Mouse (Mus musculus) liver, embryonic 14.5 days (tissue): ENCODE data around the gene Crygc. TPM values are rescaled to one million over a fixed set of nuclear protein-coding genes. Genes with fewer than 3 reads are reported as not detected.

ENCODE experiments used
- ATAC-seq: fragments of 200-750 bp; cut with Nextera tagmentation; 2 replicates; pipeline ENCODE4 v1.8.0; 2017; ENCODE audit warnings: moderate number of reproducible peaks, mild to moderate bottlenecking, moderate library complexity; ENCODE audit not compliant: insufficient read depth
- DNase-seq, 3 experiments: peaks; one replicate each; pipeline ENCODE4 v3.0.0-alpha.2; 2012 to 2013; ENCODE audit warnings: low read depth in 3 of 3, low spot score in 3 of 3
- H3K27ac ChIP-seq: fragments of 300-500 bp; sonication (generic); 2 replicates; pipeline ENCODE4 v1.5.1; 2014; ENCODE audit warnings: moderate library complexity, mild to moderate bottlenecking, control low read depth, inconsistent platforms
- H3K27me3 ChIP-seq: fragments of 300-500 bp; sonication (generic); 2 replicates; pipeline ENCODE4 v1.6.1; 2014; ENCODE audit warnings: mild to moderate bottlenecking, low read length, moderate library complexity; ENCODE audit not compliant: control insufficient read depth, insufficient read depth
- H3K36me3 ChIP-seq: fragments of 300-500 bp; sonication (generic); replicated peaks from 2 replicates; pipeline ENCODE4 v1.6.1; 2014; ENCODE audit warnings: low read depth; ENCODE audit not compliant: control insufficient read depth, insufficient read depth
- H3K4me1 ChIP-seq, 2 experiments: fragments of 200-500 bp in 1 of 2; fragments of 300-500 bp in 1 of 2; sonication (generic) in 1 of 2; replicated peaks; 2 replicates each; pipeline ENCODE4 v1.6.1; 2012 to 2014; ENCODE audit warnings: antibody characterized with exemption in 1 of 2, inconsistent platforms in 1 of 2, low read length in 1 of 2; ENCODE audit not compliant: control insufficient read depth in 2 of 2, insufficient read depth in 2 of 2
- H3K4me2 ChIP-seq: fragments of 300-500 bp; sonication (generic); 2 replicates; pipeline ENCODE4 v1.6.1; 2014; ENCODE audit warnings: low read depth, mild to moderate bottlenecking, control low read depth, moderate library complexity
- H3K4me3 ChIP-seq, 2 experiments: fragments of 200-500 bp in 1 of 2; fragments of 300-500 bp in 1 of 2; sonication (generic) in 1 of 2; 2 replicates each; pipeline ENCODE4 v1.5.1; 2012 to 2014; ENCODE audit warnings: low read depth in 2 of 2, low read length in 2 of 2, mild to moderate bottlenecking in 2 of 2, control low read depth in 1 of 2, inconsistent platforms in 1 of 2, moderate library complexity in 1 of 2; ENCODE audit not compliant: insufficient read depth in 1 of 2
- H3K9ac ChIP-seq: fragments of 300-500 bp; sonication (generic); replicated peaks from 2 replicates; pipeline ENCODE4 v1.6.1; 2014; ENCODE audit warnings: mild to moderate bottlenecking, control low read depth, moderate library complexity
- H3K9me3 ChIP-seq: fragments of 300-500 bp; sonication (generic); 2 replicates; pipeline ENCODE4 v1.6.1; 2016; ENCODE audit warnings: low read length, mixed read lengths; ENCODE audit not compliant: control insufficient read depth
- CTCF ChIP-seq: IDR thresholded peaks from 2 replicates; pipeline ENCODE4 v1.5.1; 2016; ENCODE audit warnings: antibody characterized with exemption, low read depth, control low read depth
- EP300 ChIP-seq: IDR thresholded peaks from 2 replicates; pipeline ENCODE4 v1.6.1; 2016; ENCODE audit warnings: antibody characterized with exemption, low read depth
- WGBS: fragments of 180-500 bp; shearing (Covaris S2); extraction: QIAGEN DNeasy Blood & Tissue Kit; methylation state at CpG from one replicate; pipeline ENCODE4 v1.1.7; 2014; ENCODE audit not compliant: insufficient replicate concordance; 5-methylcytosine and 5-hydroxymethylcytosine counted together
- polyA plus RNA-seq, 2 experiments: library from polyadenylated mRNA; depleted of rRNA in 1 of 2; stranded (reverse) in 1 of 2; unstranded in 1 of 2; fragments of >200 nt; fragmentation: Nextera tagmentation in 1 of 2; extraction: Ambion mirVana in 1 of 2; gene quantifications; 2 replicates each; pipeline versions ENCODE4 v1.2.1 to v1.2.3; 2012 to 2014

Gene Crygc
- polyA plus RNA-seq, 2 experiments, result not detected

GRCm38 (mm10) chr1:65088567-65089356, 15.3 kb upstream of the Crygc start:
- H3K4me2 ChIP-seq, result no peak overlapping the region
- H3K4me1 ChIP-seq, result no peaks in the 10 kb centered on the region
- no peak overlapping the region for H3K27ac ChIP-seq
- no peaks in the 10 kb centered on the region for H3K27me3 ChIP-seq
- no peak overlapping the region for H3K4me3 ChIP-seq
- ATAC-seq, result no peak
- DNase-seq, result no peak
- TF ChIP-seq CTCF (no peak), EP300 (no peak)
- 38% methylated on average over 6 of the region's 6 CpGs for WGBS
- H3K9me3 ChIP-seq, result no peaks in the 10 kb centered on the region
- H3K36me3 ChIP-seq, result no peaks in the 10 kb centered on the region
- no peak overlapping the region for H3K9ac ChIP-seq

- Histone ChIP-seq H3K9ac (no peak within 1 kb of the TSS), H3K27ac (no peak within 1 kb of the TSS), H3K36me3 (no peaks in the 10 kb centered on the region), H3K4me3 (no peak within 1 kb of the TSS), H3K4me1 (no peaks in the 10 kb centered on the region), H3K4me2 (no peak within 1 kb of the TSS), H3K9me3 (no peaks in the 10 kb centered on the region), H3K27me3 (no peaks in the 10 kb centered on the region)
- DNase-seq (no peak), ATAC-seq (no peak)
- 42% methylated on average over 7 of the region's 7 CpGs for WGBS
- no peak for TF ChIP-seq EP300
- no peak for TF ChIP-seq CTCF
Observed at GRCm38 (mm10) chr1:65082188-65082587, 8.7 kb upstream of the Crygc start, which contains the start of gene Crygb. Crygb (minus strand) TSS chr1:65082288.

- ATAC-seq (no peak), DNase-seq (no peak)
- Histone ChIP-seq H3K9me3 (no peaks in the 10 kb centered on the region), H3K27me3 (no peaks in the 10 kb centered on the region), H3K4me2 (no peak overlapping the region), H3K27ac (no peak overlapping the region), H3K9ac (no peak overlapping the region), H3K4me1 (no peaks in the 10 kb centered on the region), H3K4me3 (no peak overlapping the region), H3K36me3 (no peaks in the 10 kb centered on the region)
- WGBS, result 21% methylated on average over 5 of the region's 5 CpGs
- TF ChIP-seq CTCF (no peak), EP300 (no peak)
Observed at GRCm38 (mm10) chr1:65075607-65076006, 2.1 kb upstream of the Crygc start.

DNA sequence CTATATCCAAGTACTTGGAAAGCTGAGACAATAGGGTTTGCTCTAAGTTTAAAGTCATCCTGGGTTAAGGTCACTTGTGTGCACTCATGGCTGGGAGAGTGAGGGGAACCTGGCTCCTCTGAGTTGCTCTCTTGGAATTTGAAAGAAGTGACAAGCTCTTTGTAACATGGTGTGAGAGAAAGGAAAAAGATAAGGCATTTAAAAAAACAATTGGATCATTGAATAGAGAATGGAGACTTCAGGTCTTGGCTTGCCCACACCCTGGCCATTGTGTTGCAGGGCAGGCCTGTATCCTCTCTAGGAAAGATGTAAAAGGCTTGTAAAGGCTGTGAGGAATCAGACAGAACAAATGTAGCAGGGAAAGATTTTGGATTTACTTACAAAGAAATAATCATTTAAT, 5.6 kb downstream of the Crygc start:
- ATAC-seq (no peak), DNase-seq (no peak)
- no peaks in the 10 kb centered on the region for H3K36me3 ChIP-seq
- H3K4me3 ChIP-seq, result no peak overlapping the region
- H3K4me1 ChIP-seq, result no peaks in the 10 kb centered on the region
- TF ChIP-seq CTCF (no peak), EP300 (no peak)
- H3K9ac ChIP-seq, result no peak overlapping the region
- no peak overlapping the region for H3K4me2 ChIP-seq
- H3K27ac ChIP-seq, result no peak overlapping the region
- no peaks in the 10 kb centered on the region for H3K9me3 ChIP-seq
- H3K27me3 ChIP-seq, result no peaks in the 10 kb centered on the region

- DNase-seq (no peak), ATAC-seq (no peak)
- no peak for TF ChIP-seq CTCF
- no peak for TF ChIP-seq EP300
- H3K27ac ChIP-seq, result no peak overlapping the region
- H3K9me3 ChIP-seq, result no peaks in the 10 kb centered on the region
- no peak overlapping the region for H3K4me3 ChIP-seq
- no peaks in the 10 kb centered on the region for H3K27me3 ChIP-seq
- no peak overlapping the region for H3K4me2 ChIP-seq
- 72% methylated on average over 15 of the region's 15 CpGs for WGBS
- H3K4me1 ChIP-seq, result no peaks in the 10 kb centered on the region
- no peak overlapping the region for H3K9ac ChIP-seq
- H3K36me3 ChIP-seq, result no peaks in the 10 kb centered on the region
Observed at GRCm38 (mm10) chr1:65064201-65064600, 9.3 kb downstream of the Crygc start.
